Mouse (Mus musculus): ENCODE measurements around the gene P2ry6.

P2ry6 gene

DNA sequence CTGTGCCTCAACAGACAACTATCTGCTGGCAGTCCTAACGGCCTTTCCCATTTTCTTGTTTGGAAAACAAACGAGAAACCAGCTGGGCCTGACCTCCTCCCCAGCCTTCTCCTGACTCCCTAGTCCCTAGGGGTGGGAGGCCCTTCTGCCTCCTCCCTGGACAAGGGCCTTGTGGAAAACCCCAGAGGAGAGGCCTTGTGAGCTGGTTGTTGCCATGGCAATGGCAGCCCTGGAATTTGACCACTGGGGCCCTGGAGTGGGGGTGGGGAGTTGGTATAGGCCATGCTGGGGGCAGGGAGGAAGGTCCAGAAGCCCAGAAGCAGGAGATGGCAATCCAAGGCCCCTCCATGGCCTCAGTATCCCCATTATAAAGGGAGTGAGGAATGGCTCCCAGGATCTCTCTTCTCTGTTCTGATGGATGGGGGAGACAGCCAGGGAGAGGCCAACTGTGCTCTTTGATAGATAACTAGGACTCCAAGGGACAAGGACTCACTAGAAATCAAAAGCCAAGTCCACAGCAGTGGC lies 63.1 kb downstream of the P2ry6 start:
- DNase-seq, result no peak

DNA sequence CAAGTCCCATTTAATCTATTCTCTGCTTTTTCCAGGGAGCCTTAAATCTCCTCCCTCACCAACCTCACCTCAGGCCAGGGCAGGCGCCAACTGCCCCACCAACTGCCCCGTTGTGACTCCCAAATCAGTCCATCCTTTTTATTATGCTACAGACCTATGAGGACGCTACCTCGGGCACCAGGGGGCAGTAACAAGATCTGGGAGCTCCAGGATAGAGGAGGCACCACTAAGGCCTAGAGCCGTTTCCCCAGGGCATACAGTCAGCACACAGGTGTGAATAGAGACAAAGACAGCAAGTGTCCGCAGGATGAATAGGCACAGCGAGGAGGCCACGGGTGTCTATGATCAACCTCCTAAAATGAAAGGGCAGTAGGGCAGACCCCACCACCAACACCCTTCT lies 65.9 kb downstream of the P2ry6 start:
- no peak for DNase-seq

DNA sequence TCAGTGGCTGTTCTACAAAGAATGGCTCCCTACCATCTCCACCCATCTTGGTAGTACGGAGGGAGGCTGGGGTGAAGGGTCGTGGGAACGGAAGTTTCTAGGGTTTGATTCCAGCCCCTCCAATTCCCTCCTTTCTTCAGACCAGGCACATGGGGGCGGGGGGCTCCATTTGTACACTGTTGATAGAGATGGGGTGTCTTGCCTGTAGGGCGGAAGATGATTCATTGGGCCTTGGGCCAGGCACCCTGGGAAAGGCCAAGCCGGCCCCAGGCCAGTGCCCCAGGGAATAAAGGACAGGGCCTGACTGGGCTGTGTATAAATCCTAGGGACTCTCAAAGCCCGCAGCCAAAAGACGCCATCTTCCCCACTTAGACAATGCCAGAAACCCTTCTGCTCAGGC lies 66.4 kb downstream of the P2ry6 start:
- no peak for DNase-seq

DNA sequence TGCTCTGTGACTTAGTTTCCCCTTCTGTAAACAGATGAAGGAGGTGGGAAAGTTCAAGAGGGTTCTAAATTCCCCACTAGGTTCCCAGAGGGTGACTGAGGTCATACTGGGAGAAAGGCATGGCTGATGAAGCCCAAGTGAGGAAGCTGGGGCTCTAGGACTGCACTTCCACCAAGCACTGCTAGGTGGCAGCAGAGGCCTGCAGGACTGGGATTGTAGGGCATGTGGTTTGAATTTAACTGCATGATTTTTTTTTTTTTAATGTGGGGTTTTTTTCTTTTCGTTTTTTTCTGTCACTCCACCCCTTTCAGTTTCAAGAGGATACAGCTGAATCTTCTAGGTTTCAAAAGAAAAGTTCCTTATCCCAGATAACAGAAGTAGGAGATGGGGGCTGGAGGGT lies 67.2 kb downstream of the P2ry6 start:
- DNase-seq, result peak; percentile 74

DNA sequence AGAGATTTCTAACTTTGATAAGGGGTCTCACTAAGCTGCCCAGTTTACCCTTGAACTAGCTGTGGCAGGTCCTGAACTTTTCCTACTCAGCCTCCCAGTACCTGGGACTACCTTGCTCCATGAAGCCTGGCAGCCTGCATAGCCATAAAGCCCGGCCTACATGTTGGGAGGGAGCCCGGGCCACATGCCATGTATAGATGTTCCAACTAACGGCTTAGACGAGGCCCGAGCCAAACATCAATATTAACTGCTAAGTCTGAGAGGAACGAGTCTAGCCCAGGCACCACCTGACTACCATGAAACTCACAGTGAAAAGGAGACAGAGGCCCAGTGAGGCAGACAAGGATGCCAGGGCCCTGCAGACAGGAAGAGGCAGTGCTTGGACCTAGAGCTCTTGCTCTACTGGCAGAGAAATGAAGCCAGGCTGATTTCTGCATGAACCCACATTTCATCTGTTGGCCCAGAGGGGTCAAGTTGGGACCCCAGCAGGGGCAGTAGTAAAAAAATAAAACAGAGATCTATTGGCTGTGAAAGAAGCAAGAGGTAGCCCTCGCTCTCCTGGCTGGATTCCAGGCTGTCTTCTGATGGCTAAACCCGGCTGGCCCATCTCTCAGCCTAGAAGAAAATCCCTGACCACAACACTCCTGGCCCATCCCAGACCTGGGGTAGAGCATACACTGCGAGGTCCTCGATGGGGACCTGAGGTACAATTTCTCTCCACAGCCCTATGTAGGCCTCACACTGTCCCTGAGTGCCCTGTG lies 68.2 kb downstream of the P2ry6 start:
- no peak for DNase-seq

DNA sequence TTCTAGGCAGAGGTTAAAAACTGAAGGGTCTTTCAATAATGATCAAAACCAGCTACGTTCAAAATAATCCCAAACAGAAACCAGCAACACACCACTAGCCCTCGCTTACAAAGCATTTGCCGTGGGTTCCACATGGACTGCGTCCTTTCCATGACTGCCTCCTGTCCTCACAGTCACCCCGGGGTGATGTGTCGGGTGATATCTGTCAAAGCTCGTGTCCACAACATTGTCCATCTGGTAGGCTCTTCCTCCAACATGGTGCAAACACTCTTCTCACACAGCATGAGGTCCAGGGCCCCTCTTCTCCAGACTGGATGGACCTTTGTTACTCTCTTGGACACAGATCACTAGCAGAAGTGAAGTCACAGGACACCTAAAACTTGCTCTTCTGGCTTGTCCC lies 69.4 kb downstream of the P2ry6 start:
- DNase-seq, result no peak

DNA sequence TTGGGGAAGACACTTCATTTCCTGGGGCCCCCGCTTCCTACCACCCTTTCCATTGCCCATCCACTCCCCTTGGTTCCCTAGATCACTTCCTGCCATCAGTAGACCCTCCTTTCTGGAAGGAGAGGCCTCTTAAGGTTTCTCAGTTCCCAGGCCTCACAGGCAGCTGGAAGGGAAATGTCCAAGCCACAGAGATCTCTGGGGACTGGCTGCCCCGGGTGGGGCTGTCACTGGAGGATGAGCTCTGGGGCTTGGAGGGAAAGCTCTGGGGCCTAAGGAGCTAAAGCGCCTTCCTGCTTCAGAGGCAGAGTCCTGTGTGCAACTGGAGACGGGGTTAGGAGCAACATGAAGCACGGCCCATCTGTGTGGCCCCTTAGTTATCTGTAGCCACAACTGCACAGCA lies 69.8 kb downstream of the P2ry6 start:
- no peak for DNase-seq

DNA sequence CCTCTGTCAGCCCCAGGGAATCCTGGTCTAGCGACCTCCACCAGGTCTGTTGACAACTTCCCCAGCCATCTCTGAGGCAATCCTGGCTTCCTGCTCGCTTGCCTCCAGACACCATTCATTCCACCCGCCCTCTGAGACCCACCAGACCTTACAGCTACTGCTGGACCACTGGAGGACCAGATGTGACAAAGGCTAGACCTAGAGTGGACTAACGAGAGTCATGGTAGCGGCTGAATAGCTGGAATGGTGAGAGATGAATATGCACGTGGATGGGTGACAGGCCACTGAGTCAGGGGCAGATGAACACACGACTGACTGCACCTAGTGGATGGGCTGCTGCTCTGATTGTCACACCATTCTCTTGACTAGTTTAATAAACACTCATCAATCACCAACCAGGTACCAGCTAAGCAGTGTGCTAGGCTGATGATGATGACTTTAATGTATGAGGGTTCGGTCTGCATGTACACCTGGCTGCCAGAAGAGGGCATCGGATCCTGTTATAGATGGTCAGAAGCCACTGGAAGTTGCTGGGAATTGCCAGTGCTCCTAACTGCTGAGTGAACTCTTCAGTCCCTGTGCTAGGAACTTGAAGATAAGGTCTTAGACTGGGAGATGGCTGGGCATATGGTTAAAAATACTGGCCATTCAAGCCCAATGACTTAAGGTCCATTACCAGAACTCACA lies 71.9 kb downstream of the P2ry6 start:
- no peak for DNase-seq

DNA sequence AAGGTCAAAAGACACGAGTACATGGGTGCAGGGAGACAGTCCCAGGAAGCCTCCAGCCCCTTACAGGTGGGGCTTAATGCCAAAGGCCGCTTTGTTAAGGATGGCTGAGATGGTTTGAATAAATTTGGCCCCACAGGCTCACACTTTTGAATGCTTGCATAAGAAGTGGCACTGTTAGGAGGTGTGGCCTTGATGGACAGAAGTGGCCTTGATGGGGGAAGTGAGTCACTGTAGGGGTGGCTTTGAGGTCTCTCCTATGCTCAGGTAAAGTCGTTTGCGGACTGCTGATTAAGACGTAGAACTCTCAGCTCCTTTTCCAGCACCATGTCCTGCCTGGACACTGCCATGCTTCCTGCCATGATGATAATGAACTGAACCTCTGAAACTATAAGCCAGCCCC lies 76.6 kb downstream of the P2ry6 start:
- DNase-seq, result no peak

DNA sequence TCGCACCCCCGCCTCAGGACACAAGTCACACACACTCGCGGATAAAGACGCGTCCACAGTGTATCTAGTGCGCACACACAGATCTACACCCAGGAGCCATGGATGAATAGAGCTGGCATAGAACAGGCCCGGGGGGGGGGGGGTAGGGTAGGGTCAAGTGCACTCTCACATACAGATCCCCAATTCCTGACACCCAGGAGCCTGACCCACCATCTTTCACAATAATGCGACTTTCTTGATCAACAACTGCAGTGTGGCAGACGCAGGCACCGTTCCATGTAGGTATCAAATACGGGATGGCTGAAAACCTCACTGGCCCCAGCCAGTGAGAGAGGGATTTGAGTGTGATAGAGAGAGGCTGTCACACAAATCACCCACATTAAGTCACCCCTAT lies 79.6 kb downstream of the P2ry6 start:
- DNase-seq, result no peak

DNA sequence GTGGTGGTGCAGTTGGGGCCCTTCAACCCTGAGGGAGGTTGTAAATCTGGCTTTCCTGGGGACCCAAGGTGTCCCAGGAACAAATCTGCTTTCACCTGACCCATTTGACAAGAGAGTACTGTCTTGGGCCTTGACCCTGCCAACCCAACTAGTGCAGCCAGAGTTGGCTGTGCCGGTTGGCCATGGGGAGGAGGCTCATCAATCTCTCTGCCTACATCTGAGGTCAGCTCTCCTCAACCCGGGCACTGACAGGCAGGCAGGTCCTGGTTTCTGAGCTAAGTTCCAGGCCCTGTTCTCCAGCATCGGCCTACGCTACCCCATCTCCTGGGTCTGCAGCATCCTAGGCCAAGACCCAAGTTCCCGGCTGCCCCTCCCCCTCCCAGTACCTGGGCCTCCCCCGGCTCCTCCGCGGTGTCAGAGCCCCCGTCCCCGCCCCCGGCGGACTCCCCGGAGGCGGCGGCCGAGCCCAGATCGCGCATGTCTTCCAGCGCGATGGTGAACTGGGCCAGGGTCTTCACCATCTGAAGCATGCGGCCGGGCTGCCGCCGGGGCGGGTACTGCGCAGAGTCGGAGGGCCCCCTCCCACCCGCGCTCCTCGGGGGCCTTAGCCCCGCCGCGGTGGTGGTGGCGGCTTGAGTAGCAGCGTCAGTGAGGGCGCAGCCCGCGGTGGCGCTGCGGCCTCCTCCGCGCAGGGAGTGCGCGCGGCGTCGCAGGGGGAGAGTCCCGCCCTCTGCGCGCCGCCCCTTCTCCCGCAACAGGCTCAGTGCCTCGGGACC lies 80.2 kb downstream of the P2ry6 start:
- DNase-seq, result peak; percentile 85

DNA sequence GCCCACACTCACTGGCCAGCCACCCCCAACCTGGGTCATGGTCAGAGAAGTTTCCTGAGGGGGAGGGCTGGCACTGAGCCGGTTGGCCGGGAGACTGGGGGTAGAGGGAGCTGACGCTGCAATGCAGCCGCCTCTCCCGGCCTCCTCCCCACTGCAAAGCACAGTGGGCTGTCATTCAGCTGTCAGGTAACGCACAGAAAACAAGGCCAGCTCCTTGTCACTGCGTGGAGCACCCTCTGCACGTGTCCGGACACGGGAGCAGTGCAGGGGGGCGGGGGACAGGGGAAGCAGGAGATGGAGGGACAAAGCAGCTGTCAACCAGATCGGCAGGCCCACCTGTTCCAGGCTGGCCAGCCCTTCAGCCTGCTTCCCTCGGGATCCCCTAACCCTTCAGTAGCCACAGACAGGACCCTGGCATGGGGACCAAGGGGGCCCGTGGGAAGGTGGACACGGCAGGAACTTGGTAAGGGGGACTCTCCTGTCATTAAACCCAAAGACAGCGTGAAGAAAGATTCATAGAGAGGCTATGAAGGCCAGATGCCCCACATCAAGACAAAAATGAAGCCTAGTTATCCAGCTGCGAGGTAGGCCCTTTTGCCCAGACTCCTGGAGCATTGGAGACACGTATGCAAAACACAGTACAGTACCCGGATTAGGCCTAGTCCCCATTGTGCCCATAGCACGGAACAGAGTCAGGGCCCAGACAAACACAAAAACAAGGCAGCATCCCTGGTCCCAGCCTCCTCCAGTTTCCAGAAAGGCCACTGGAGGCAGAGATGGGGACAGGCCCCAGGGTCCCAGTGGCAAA lies 81.0 kb downstream of the P2ry6 start:
- peak; percentile 55 for DNase-seq
